Mouse (Mus musculus) kidney, postnatal 14 days (tissue): ENCODE results near the gene Arid1b.

Experiments used
- DNase-seq: peaks from one replicate; pipeline ENCODE4 v3.0.0; 2022; ENCODE audit warnings: mixed read lengths

Arid1b gene

DNA sequence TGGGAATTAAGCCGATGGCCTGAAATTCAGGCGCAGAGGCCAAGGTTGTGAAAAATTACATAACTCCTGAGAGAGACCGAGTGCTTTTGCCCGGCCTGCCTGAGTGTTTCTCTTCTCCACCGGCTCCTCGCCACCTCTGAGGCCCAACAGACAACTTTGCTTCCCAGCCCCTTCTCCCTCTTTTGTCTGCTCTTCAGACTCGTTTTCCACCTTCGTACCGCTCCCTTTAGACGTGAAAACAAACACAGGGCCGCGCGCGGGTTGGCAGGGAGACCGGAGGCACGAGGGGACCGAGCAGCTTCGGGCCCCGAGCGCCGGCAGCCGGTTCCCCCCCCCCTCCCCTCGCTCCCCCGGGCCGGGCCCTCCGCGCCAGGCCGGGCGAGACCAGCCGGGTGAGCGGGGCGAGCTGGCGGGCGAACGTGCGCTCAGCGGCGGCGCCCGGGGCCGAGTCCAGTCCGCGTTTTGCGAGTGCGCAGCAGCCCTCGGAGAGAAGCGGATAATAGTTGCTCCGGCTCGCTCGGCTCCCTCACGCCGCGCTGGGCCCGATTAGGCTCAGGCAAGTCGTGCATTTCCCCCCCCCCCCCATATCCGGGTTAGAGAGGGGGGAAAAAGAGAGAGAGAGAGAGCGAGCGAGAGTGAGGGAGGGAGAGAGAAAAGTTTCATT is at the start of gene Arid1b:
Arid1b (plus strand) TSS at position 493 of the 664 bp plus-strand sequence.
- DNase-seq: peak; percentile 92

DNA sequence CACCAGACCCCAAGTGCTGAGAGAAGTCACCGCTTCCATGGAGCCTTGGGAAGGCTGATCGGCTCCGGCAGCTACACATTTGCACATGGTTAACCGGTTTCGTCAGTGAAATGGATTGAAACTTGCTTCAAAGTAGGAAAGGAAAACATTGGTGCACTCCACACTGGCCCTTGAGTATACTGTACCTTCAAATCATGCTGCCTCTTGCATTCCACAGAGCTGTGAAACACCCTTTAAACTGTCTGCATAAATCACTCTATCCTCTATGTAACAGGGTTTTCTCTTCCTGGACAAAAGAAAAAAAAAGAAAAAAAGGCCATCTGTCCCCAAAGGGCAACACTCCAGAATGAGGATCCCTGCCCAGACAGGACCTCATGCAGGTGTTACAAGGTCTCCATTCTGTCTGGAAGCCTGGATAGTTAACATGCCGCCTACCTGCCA is 48.8 kb upstream of the Arid1b start:
- peak; percentile 9 for DNase-seq

DNA sequence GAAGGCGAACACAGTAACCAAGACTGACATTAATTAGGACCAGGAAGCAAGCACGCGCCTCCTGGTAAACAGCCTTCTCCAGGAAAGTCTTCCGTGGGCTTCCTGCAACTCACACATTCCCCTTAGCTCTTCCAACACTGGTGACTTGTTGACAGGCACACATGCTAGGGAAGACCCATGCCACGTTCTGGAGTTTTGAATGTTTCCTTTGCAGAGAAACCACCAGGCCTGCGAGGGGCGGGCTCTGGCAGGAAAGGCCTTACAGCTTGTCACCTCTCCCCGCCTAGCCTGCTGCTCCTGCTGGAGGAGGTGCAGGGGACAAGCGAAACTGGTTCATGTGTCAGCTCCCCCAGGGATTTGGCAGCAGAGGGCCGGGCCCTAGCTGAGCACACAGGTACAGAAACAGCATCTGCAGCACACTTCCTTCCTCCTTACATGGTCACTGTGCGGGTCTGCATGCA is 48.2 kb upstream of the Arid1b start:
- DNase-seq: peak; percentile 76

DNA sequence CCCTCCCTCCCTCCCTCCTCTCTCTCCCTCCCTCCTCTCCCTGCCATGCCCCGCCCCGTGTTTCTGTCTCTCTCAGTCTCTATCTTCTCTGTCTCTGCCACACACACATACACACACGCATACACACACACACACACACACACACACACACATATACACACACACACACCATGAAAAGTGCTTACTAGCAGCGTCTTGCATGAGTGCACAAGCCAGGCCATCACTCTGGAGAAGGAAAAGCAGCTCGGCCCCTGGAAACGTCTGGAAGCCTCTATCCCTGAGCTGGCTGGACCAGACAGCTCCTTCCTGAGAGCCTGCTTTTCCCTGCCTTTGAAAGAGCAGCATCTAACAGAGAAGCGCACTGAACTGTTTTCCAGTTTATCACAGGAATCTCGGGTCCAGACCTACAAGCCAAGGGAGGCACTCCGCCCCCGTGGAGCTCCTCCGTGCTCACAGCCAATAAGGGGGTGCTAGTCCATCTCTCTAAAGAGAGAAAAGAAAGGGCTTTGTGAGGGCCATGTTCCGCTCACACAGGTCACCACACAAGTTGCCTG is 47.6 kb upstream of the Arid1b start:
- DNase-seq: peak; percentile 63

DNA sequence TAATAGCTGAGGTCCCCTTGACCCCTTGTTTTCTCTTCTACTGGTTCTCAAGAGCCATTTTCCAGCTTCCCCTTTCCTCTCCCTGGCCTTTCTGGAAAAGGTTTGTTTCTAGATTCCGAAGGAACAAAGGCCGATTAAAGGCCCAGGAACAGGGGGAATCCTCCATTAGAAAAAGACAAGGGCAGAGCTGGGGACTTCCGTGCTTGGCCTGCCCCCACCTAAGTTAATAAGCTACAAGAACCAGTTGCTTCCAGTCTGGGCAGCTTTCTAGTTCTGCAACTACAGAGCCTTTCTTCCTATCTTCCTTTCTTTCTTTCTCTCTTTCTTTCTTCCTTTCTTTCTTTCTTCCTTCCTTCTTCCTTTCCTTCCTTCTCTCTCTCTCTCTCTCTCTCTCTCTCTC is 47.1 kb upstream of the Arid1b start:
- DNase-seq: peak; percentile 77

DNA sequence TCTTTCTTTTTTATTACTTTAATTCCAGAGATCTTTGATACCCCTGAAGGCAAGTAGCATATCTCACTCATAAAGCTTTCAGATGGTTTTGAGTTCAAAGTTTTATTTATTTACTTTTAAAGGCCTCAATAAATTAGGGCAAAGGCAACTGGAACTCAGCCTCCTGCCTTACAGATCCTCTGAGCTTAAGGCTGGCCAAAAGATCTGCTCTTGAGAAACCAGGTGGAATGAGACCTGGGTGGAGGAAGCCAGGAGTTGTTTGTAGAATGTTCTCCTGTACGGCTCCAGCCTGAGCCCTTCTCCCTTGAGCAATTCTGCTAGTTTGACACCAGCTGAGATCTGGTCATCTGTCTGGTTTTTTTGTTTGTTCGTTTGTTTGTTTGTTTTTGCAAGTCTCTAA is 46.7 kb upstream of the Arid1b start:
- peak; percentile 56 for DNase-seq

DNA sequence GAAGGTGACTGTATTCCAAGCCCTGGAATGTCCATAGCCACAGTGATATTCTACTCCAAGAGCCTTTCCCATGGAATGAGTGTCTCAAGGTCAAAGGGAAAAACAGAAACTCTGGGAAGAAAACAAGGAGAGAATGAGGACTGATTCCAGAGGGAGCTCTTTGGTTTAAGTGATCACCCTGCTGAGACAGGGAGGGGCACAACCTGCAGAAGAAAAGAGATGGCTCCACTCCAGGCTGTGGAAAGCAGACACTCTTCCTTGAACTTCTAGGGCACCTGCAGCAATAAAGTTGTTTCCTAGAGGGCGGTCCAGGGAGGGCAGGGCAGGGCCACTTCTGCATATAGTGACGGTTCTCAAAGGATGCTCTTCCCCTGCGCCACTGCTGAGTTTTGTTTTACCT is 45.6 kb upstream of the Arid1b start:
- DNase-seq: peak; percentile 24

DNA sequence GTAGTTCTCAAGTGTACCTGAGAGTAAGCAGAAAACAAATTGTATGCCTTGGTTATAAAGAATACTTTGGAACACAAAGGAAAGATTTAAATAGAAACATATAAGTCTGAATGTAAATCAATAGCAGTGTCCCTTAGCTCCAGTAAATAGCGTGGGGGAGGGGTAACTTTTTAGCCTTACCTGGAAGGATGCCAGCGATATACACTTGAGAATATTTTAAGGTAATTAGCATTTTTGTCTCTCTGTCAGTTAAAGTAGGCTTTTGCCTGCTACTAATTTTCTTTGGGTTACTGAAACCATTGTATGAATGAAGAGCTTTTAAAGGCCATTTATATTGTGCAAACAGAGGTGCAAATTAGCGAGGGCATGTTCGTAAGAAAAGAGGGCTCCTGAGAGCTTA is 39.7 kb upstream of the Arid1b start:
- no peak for DNase-seq

DNA sequence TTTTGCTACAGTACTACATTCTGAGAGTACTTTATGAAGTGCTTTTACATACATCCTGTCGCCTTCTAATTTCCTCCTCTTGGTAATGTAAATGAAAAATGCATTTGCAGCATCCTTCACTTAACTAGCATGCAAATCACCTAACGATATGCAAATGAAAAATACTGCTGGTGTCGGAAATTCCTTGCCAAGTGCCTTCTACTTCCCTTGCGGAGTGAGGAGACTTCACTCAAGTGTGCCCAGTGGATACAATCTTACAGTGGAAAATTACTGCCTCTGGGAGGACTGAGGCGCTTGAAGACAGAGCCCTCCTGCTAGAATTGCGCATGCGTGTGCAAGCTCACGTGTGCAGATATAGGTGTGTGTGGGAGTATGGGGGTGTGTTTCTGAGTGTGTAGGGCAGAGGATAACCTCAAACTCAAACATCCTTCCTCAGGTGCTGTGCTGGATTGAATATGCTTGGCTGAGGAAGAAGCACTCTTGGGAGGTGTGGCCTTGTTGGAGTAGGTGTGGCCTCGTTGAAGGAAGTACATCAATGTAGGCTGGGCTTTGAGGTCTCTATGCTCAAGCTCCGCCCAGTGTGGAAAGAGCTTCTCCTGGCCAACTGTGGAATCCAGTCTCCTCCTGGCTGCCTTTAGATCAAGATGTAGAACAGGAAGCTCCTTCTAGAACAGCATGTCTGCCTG is 29.8 kb upstream of the Arid1b start:
- no peak for DNase-seq

DNA sequence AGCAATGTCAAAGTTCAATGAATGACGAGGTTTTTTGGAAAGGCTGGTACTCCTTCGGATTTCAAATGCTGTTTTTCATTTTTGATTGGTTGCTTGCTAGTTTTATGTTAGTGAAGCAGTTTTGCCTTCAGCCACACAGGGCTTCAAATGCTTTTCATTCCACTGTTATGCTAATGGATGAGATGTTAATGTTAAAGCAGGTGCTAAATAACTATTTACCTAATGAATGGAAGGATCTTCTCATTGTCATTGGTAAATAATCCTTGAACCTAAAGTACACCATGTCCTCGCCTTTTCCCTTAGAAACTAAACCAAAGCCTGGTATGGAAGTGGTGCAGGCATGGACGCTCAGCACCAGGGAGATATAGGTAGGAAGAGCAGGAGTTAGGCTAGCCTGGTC is 26.9 kb upstream of the Arid1b start:
- DNase-seq: no peak

DNA sequence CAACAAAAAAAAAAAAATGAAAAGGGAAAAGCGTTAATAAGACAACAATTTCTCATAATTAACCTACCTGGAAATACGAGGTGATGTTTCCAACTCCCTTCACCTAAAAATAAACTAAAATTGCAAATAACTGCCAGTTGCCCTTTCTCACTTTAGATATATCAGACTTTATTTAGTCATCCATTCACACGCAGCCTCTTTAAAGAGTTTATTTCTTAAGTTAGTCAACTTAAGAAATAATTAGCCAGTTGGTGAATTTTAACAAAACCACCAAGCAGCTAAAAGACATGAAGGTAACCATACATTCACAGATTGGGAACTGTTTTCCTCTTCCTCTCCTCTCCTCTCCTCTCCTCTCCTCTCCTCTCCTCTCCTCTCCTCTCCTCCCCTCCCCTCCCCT is 26.1 kb upstream of the Arid1b start:
- no peak for DNase-seq

DNA sequence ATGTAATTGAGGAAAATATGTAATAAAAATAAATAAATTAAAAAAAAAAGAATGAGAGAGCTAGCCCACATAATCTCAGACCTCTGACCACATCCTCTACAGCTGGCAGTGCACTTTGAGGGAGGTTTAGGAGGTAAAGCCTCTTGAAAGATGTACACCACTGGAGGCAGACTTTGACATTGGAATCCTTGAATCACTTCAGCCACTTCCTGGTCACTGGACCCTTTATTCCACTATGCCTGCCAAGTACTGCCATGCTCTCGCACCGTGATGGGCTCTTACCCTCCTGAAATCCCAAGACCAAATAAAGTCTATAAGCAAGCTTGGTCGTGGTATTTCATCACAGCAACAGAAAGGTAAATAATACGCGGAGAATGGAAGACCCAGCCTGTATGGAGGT is 25.3 kb upstream of the Arid1b start:
- no peak for DNase-seq

DNA sequence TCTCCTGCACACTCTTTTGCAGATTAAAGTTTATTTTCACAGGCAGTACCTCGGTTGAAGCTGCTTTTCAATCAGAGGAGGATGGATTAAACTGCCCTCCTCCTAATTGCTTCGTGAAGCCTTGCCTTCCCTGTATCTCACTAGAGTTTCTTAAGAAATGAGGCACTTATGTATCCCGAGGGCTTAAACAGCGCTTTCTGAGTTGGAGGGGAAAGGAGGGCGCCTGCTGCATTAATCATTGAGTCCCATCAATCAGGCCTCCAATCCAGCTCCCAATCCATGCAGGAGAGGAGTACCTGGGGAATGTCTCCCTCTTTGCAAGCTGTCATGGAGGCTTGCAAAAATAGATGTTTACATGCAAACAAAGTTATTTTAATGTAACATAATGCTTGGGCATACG is 21.9 kb upstream of the Arid1b start:
- no peak for DNase-seq

DNA sequence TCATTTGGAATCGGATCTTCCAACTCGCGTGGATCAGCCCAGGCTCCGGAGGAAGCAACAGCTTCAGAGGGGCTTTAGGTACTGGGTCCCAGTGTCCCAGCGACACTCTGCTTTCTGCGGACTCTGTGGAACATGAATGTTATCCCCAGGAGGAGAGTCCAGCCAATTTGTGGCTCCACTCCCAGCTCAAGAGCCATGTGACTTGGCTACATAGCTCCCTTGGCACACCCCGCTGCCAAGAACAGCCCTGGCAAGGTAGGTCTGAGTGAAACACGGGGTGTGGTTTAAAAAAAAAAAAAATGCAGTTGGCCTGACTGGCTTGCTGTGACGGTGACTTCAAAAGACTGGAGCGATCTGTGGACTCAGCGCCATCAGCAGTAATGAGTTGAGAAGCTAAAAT is 19.4 kb upstream of the Arid1b start:
- DNase-seq: peak; percentile 90

DNA sequence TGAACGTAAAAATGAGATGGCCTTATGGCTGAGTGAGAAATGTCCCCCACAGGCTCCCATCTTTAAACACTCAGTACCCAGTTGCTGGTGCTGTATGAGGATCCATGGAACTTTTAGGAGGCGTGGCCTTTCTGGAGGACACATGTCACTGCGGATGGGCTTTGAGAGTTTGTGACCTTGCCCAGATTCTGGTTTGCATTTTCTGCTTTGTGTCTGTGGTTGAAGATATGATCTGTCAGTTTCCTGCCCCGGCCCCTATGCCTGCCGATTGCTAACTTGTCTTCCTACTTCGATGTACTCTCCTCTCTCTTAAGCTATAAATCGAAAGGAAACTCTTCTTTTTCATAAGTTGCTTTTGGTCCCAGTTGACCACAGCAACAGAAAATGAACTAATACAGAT is 14.0 kb upstream of the Arid1b start:
- DNase-seq: no peak

DNA sequence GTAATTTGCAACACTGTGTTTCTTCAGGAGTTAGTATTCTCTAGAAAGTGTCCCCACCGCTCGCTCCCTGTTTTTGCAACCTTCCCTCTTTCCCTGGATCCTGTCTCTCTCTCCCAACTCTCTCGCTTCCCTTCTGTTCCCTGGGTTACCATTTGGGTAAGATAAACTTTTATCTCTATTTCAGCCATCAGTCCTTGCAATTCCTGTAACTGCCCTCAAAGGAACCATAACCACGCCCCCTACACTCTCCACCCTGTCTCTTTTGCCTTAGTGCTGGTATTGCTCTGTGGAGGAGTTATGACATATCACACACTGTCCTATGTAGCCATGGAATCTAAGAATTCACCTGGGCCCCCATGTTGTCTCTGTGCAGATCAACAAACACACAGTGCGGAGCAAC is 11.3 kb upstream of the Arid1b start:
- DNase-seq: no peak

DNA sequence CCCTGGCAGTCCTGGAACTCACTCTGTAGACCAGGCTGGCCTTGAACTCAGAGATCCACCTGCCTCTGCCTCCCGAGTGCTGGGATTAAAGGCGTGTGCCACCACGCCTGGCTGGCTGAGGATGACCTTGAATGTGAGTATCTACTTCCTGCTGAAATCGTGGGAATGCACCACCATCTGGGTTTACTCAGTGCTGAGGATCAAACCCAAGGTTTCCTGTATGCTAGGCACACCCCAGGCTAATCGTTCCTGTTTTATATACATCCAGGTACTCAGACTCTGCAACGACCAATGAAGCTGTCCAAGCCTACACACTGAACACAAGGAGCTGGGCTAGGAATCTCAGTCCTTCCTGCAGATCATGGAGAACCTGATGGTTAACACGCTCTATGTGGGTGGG is 9.4 kb upstream of the Arid1b start:
- DNase-seq: no peak

DNA sequence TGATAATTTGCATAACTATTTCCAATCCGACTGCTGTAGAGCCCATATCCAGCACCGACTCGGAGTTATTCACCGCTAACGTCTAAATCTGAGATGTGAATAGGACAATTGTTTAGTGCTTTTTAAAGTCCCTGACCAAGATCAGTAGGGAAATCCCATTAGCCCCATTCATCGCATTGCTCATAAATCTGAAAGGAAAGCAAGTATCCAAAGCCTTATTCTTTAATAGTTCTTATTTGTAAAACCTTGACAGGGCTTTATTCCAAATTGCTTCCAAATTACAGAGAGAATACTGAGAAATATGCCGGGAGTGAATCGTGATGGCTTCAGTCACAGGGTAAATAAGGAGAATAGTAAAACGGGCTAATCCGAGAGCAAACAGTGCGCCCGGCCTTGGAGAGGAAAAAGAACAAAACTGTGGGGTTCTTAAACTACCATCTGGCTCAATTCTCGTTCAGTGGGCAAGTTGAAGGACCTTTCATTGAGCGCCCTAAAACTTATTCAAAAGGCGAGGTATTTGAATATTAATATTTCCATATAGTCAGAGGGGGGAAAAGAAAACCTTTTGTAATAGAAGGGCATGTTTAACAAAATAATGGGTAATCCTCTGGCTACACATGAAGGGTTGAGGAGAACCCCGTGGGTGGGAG is 3.1 kb upstream of the Arid1b start:
- no peak for DNase-seq

DNA sequence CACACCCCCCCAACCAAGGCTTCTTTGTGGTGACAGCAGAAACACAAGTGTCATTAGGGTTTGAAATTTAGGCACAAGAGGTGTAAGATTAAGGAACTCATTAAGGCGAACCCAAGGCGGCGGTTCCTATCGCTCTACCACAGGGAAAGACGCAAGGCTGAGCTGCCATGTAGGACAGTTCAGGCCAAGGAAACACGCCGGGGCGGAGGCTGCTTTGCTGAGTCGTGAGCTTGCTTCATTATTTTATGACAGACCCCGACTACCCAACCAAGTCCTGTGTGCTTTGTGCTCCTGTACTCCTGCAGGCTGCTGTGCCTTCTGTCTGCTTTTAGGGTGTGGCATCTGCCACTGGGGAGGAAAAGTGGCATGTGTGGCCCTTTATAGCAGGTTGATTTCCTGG is 2.5 kb upstream of the Arid1b start:
- no peak for DNase-seq

DNA sequence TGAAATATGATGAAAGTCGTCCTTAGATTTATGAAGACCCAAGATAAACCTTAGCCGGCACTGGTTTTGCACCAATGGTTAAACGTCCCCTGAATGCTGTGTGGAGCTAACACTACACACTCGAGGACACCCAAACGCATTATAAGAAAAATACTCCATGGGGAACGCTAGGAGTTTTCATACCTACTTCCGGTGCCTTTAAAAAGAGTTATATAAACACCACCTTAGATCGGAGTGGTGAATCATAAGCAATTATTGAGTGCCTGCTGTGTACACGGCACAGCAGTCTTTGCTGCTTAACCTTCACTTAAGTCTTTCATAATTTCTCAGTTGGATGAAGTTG is 664 bp upstream of the Arid1b start:
- no peak for DNase-seq

DNA sequence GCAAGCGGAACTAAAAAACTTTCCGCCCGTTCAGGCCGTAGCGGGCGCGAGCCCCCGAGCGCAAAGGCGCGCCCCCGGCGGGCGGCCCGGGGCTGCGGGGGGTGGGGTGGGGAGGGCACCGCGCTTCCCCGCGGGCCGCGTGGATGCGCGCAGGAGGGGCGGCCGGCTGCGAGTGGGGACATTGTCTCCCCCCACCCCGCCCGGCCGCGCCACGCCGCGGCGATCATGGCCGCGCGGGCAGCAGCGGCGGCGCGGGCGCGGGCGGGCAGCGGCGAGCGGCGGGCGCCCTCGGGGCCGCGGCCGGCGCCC is 326 bp downstream of the Arid1b start:
- DNase-seq: no peak

DNA sequence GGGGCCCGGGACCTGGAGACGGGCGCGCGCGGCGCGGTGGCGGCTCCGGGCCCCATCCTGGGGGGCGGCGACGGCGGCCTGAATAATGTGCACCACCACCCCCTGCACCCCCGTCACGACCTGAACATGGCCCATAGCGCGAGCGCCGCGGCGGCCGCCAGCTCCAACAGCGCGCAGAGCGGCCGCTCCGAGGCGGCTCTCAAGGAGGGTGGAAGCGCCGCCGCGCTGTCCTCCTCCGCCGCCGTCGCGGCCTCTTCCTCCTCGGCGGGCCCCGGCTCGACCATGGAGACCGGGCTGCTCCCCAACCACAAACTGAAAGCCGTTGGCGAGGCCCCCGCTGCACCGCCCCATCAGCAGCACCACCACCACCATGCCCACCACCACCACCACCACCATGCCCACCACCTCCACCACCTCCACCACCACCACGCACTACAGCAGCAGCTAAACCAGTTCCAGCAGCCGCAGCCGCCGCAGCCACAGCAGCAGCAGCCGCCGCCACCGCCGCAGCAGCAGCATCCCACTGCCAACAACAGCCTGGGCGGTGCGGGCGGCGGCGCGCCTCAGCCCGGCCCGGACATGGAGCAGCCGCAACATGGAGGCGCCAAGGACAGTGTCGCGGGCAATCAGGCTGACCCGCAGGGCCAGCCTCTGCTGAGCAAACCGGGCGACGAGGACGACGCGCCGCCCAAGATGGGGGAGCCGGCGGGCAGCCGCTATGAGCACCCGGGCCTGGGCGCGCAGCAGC is 855 bp downstream of the Arid1b start:
- DNase-seq: peak; percentile 83

DNA sequence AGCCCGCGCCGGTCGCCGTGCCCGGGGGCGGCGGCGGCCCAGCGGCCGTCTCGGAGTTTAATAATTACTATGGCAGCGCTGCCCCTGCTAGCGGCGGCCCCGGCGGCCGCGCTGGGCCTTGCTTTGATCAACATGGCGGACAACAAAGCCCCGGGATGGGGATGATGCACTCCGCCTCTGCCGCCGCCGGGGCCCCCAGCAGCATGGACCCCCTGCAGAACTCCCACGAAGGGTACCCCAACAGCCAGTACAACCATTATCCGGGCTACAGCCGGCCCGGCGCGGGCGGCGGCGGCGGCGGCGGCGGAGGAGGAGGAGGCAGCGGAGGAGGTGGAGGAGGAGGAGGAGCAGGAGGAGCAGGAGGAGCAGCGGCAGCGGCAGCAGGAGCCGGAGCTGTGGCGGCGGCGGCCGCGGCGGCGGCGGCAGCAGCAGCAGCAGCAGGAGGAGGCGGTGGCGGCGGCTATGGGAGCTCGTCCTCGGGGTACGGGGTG is 1.5 kb downstream of the Arid1b start:
- peak; percentile 88 for DNase-seq
